10 mouse cellular contexts compared by ENCODE assay signal in genomic region chr19:41618153-41618657, GRCm38 (mm10). TPM values are rescaled to one million over a fixed set of nuclear protein-coding genes. Genes with fewer than 3 reads are reported as not detected.
A peak's percentile ranks its signal among the peaks of the same experiment; 100 is the strongest.
DNase-seq lines count a peak whose midpoint lies in the region; ATAC-seq and TF ChIP-seq lines count a peak whose summit lies in the region.
"Had no signal": no experiment of that assay in that cellular context is flagged by ENCODE, and none has a peak within 500 bp of the region (broad histone marks: within the 10 kb centered on the region; RNA-seq: fewer than 3 reads in every experiment).

No protein-coding gene starts in this region.

- no peak for DNase-seq in heart, adult 11 months
- DNase-seq in G1E (ENCODE audit: low spot score) = no peak
- peak; percentile 49 for DNase-seq in embryonic facial prominence, embryonic 10.5 days (ENCODE audit: low spot score)
- no peak for DNase-seq in testis, postnatal 10 days (ENCODE audit: low spot score)
- DNase-seq in right cerebral cortex, postnatal 36 days (ENCODE audit: low spot score in 2 of 2) = no peak
- DNase-seq in kidney, postnatal 25 days = no peak
- DNase-seq: layer of hippocampus, adult 9-11 months; lung, postnatal 14 days had no signal

- H3K4me2 ChIP-seq in heart, embryonic 16.5 days (ENCODE audit: low read depth, low read length) = no peak overlapping the region
- H3K4me2 ChIP-seq in limb, embryonic 13.5 days (replicated peaks) = 0 out of 2 replicates have a peak overlapping the region, but pooled peaks have one; percentile 2

- no peaks in the 10 kb centered on the region for H3K27me3 ChIP-seq in heart, embryonic 16.5 days (ENCODE audit: control insufficient read depth, insufficient read depth, low read length)
- H3K27me3 ChIP-seq in G1E (ENCODE audit: insufficient read depth, low read length) = peaks cover 33% of the 10 kb centered on the region
- H3K27me3 ChIP-seq in embryonic facial prominence, embryonic 10.5 days (replicated peaks; ENCODE audit: low read depth, poor library complexity, severe bottlenecking) = peaks cover 91% of the 10 kb centered on the region
- peaks cover 22% of the 10 kb centered on the region for H3K27me3 ChIP-seq in limb, embryonic 13.5 days

- WGBS in heart, embryonic 16.5 days = 51% methylated on average over 6 of the region's 6 CpGs
- 49% methylated on average over 6 of the region's 6 CpGs for whole genome bisulfite sequencing in embryonic facial prominence, embryonic 10.5 days
- 31% methylated on average over 6 of the region's 6 CpGs for WGBS in limb, embryonic 13.5 days

- H3K27ac ChIP-seq in heart, embryonic 16.5 days (ENCODE audit: low read length) = peak overlapping the region; percentile 52
- H3K27ac ChIP-seq in embryonic facial prominence, embryonic 10.5 days (replicated peaks) = no peak overlapping the region; the same call in 1 of the 2 replicates
- H3K27ac ChIP-seq in limb, embryonic 13.5 days = no peak overlapping the region

- ATAC-seq in heart, embryonic 16.5 days (replicated peaks; ENCODE audit: extremely low read depth, insufficient read depth, low FRiP score) = no peak
- peak; percentile 45; the same call in 1 of the 2 replicates for ATAC-seq in G1E (ENCODE audit: extremely low read depth, insufficient number of reproducible peaks, low FRiP score, poor library complexity, severe bottlenecking)
- peak; percentile 60; the same call in 1 of the 2 replicates for ATAC-seq in limb, embryonic 13.5 days (ENCODE audit: low FRiP score, low read depth)

- no peaks in the 10 kb centered on the region for H3K9me3 ChIP-seq in heart, embryonic 16.5 days (replicated peaks; ENCODE audit: control insufficient read depth, low read length)
- no peaks in the 10 kb centered on the region for H3K9me3 ChIP-seq in G1E (replicated peaks)
- H3K9me3 ChIP-seq in embryonic facial prominence, embryonic 10.5 days = no peaks in the 10 kb centered on the region
- H3K9me3 ChIP-seq in limb, embryonic 13.5 days = no peaks in the 10 kb centered on the region

- no peak overlapping the region for H3K9ac ChIP-seq in heart, embryonic 16.5 days (ENCODE audit: low read length)
- H3K9ac ChIP-seq in limb, embryonic 13.5 days = no peak overlapping the region

- no peaks in the 10 kb centered on the region for H3K36me3 ChIP-seq in heart, embryonic 16.5 days (ENCODE audit: control insufficient read depth, insufficient read depth)
- no peaks in the 10 kb centered on the region for H3K36me3 ChIP-seq in G1E (replicated peaks)
- H3K36me3 ChIP-seq in embryonic facial prominence, embryonic 10.5 days (replicated peaks) = no peaks in the 10 kb centered on the region
- H3K36me3 ChIP-seq in limb, embryonic 13.5 days = no peaks in the 10 kb centered on the region

- H3K4me1 ChIP-seq in heart, embryonic 16.5 days (ENCODE audit: control insufficient read depth, insufficient read depth, low read length) = peaks cover 27% of the 10 kb centered on the region
- H3K4me1 ChIP-seq in G1E (ENCODE audit: insufficient read depth, low read depth, low read length) = no peaks in the 10 kb centered on the region
- peaks cover 59% of the 10 kb centered on the region for H3K4me1 ChIP-seq in embryonic facial prominence, embryonic 10.5 days
- peaks cover 27% of the 10 kb centered on the region for H3K4me1 ChIP-seq in limb, embryonic 13.5 days

- no peak overlapping the region for H3K4me3 ChIP-seq in heart, embryonic 16.5 days (ENCODE audit: low read length)
- no peak overlapping the region for H3K4me3 ChIP-seq in G1E (ENCODE audit: low read depth, low read length)
- H3K4me3 ChIP-seq in embryonic facial prominence, embryonic 10.5 days = no peak overlapping the region
- H3K4me3 ChIP-seq in limb, embryonic 13.5 days = no peak overlapping the region

- TF ChIP-seq CTCF in G1E (IDR thresholded peaks at IDR 0.05; ENCODE audit: low read depth, low read length) = no peak

RNA-seq across cellular contexts. Expression of gene Gm340, which starts 36.0 kb away (rescaled TPM):
- 1.4 TPM in 2 replicates for polyA plus RNA-seq in heart, embryonic 16.5 days (2015; fragmentation: Nextera tagmentation; extraction: Ambion mirVana)
- total RNA-seq in G1E (2014; fragmentation: Nextera tagmentation) (36.2 and 36.4 TPM in 2 replicates), G1E (2017) (14.9 and 15.2 TPM in 2 replicates)
- polyA plus RNA-seq in G1E (2012) = 1.1 and 2.7 TPM in 2 replicates
- 3.2 and 3.6 TPM in 2 replicates for polyA plus RNA-seq in embryonic facial prominence, embryonic 10.5 days (2016; fragmentation: Nextera tagmentation; extraction: Ambion mirVana)
- polyA plus RNA-seq in limb, embryonic 13.5 days (2015; fragmentation: Nextera tagmentation; extraction: Ambion mirVana) = 1.8 and 2.2 TPM in 2 replicates
